ENCODE assay signal across 18 mouse cellular contexts in genomic region chr15:95257131-95257530, GRCm38 (mm10).
DNase-seq lines count a peak whose midpoint lies in the region; ATAC-seq lines count a peak whose summit lies in the region.
"Had no signal": no experiment of that assay in that cellular context is flagged by ENCODE, and none has a peak within 500 bp of the region (broad histone marks: within the 10 kb centered on the region; RNA-seq: fewer than 3 reads in every experiment).

No protein-coding gene starts in this region.

- peaks cover 6% of the 10 kb centered on the region for H3K4me1 ChIP-seq in embryonic facial prominence, embryonic 10.5 days
- H3K4me1 ChIP-seq in limb, embryonic 11.5 days (ENCODE audit: control insufficient read depth, insufficient read depth, low read length) = no peaks in the 10 kb centered on the region
- no peaks in the 10 kb centered on the region for H3K4me1 ChIP-seq in midbrain, embryonic 14.5 days (ENCODE audit: control insufficient read depth, insufficient read depth, low read length)
- H3K4me1 ChIP-seq: forebrain, embryonic 15.5 days; heart, embryonic 10.5 days had no signal

- 67% methylated on average over 9 of the region's 9 CpGs for WGBS in embryonic facial prominence, embryonic 10.5 days
- WGBS in limb, embryonic 11.5 days = 53% methylated on average over 9 of the region's 9 CpGs
- 78% methylated on average over 9 of the region's 9 CpGs for WGBS in midbrain, embryonic 14.5 days

- H3K36me3 ChIP-seq in embryonic facial prominence, embryonic 10.5 days (replicated peaks) = no peaks in the 10 kb centered on the region
- no peaks in the 10 kb centered on the region for H3K36me3 ChIP-seq in limb, embryonic 11.5 days (ENCODE audit: control insufficient read depth, insufficient read depth, low read length)
- H3K36me3 ChIP-seq in midbrain, embryonic 14.5 days (ENCODE audit: control insufficient read depth, insufficient read depth, low read length) = no peaks in the 10 kb centered on the region
- H3K36me3 ChIP-seq: embryonic facial prominence, embryonic 12.5 days; forebrain, embryonic 15.5 days; heart, embryonic 10.5 days; hindbrain, embryonic 12.5 days had no signal

- H3K4me2 ChIP-seq in limb, embryonic 11.5 days (ENCODE audit: low read depth, severe bottlenecking) = no peak overlapping the region
- no peak overlapping the region for H3K4me2 ChIP-seq in midbrain, embryonic 14.5 days (ENCODE audit: low read length)
- H3K4me2 ChIP-seq: embryonic facial prominence, embryonic 12.5 days; forebrain, embryonic 15.5 days; hindbrain, embryonic 12.5 days had no signal

- H3K9me3 ChIP-seq in embryonic facial prominence, embryonic 10.5 days = no peaks in the 10 kb centered on the region
- no peaks in the 10 kb centered on the region for H3K9me3 ChIP-seq in limb, embryonic 11.5 days (ENCODE audit: control insufficient read depth, low read length)
- no peaks in the 10 kb centered on the region for H3K9me3 ChIP-seq in midbrain, embryonic 14.5 days (ENCODE audit: control insufficient read depth, low read length)
- H3K9me3 ChIP-seq: embryonic facial prominence, embryonic 12.5 days; forebrain, embryonic 15.5 days; heart, embryonic 10.5 days; hindbrain, embryonic 12.5 days had no signal

- H3K4me3 ChIP-seq in embryonic facial prominence, embryonic 10.5 days = no peak overlapping the region
- H3K4me3 ChIP-seq in limb, embryonic 11.5 days (ENCODE audit: low read depth, low read length) = no peak overlapping the region
- no peak overlapping the region for H3K4me3 ChIP-seq in midbrain, embryonic 14.5 days (replicated peaks; ENCODE audit: low read depth, low read length)
- H3K4me3 ChIP-seq: embryonic facial prominence, embryonic 12.5 days; forebrain, embryonic 15.5 days; heart, embryonic 10.5 days; hindbrain, embryonic 12.5 days had no signal

- peak; percentile 9 for DNase-seq in embryo, embryonic 11 days
- no peak for DNase-seq in embryo, embryonic 10.5 days (ENCODE audit: low spot score)
- peak; percentile 47 for DNase-seq in brain, adult 2 months (ENCODE audit: low read depth, low spot score)
- DNase-seq in embryonic facial prominence, embryonic 10.5 days (ENCODE audit: low spot score) = peak; percentile 35
- DNase-seq in limb, embryonic 11.5 days (ENCODE audit: low spot score) = peak; percentile 25
- no peak for DNase-seq in midbrain, embryonic 14.5 days
- DNase-seq: adrenal gland, adult 2 months; adrenal gland, postnatal 25 days; cerebellum, adult 11-12 months; gastrocnemius, postnatal 14 days; heart, postnatal 10 days; heart, postnatal 4 days; kidney, adult 18-20 months had no signal

- no peak overlapping the region for H3K9ac ChIP-seq in limb, embryonic 11.5 days (ENCODE audit: low read length)
- no peak overlapping the region for H3K9ac ChIP-seq in midbrain, embryonic 14.5 days (replicated peaks; ENCODE audit: low read length)
- H3K9ac ChIP-seq: embryonic facial prominence, embryonic 12.5 days; forebrain, embryonic 15.5 days; hindbrain, embryonic 12.5 days had no signal

- no peaks in the 10 kb centered on the region for H3K27me3 ChIP-seq in embryonic facial prominence, embryonic 10.5 days (replicated peaks; ENCODE audit: low read depth, poor library complexity, severe bottlenecking)
- H3K27me3 ChIP-seq in limb, embryonic 11.5 days (ENCODE audit: control insufficient read depth, insufficient read depth, low read length) = no peaks in the 10 kb centered on the region
- H3K27me3 ChIP-seq in midbrain, embryonic 14.5 days (ENCODE audit: control insufficient read depth, insufficient read depth, low read length) = no peaks in the 10 kb centered on the region
- H3K27me3 ChIP-seq: embryonic facial prominence, embryonic 12.5 days; forebrain, embryonic 15.5 days; hindbrain, embryonic 12.5 days had no signal

- ATAC-seq in limb, embryonic 11.5 days (ENCODE audit: insufficient number of reproducible peaks, low FRiP score, low TSS enrichment, low read depth) = no peak
- no peak for ATAC-seq in midbrain, embryonic 14.5 days (ENCODE audit: low FRiP score, low TSS enrichment)
- ATAC-seq: forebrain, embryonic 15.5 days; hindbrain, embryonic 16.5 days had no signal

- H3K27ac ChIP-seq in embryonic facial prominence, embryonic 10.5 days (replicated peaks) = no peak overlapping the region
- H3K27ac ChIP-seq in limb, embryonic 11.5 days (replicated peaks; ENCODE audit: low read depth, low read length) = no peak overlapping the region
- no peak overlapping the region for H3K27ac ChIP-seq in midbrain, embryonic 14.5 days (replicated peaks; ENCODE audit: low read depth, low read length)
- H3K27ac ChIP-seq: embryonic facial prominence, embryonic 12.5 days; forebrain, embryonic 15.5 days; heart, embryonic 10.5 days; hindbrain, embryonic 12.5 days had no signal

Comparison
In these comparisons a context has a peak if more than half of its experiments do, and no peak if none do; other contexts are left out.
1. DNase-seq: peak in embryo, embryonic 11 days (single experiment), brain, adult 2 months (single experiment), embryonic facial prominence, embryonic 10.5 days (single experiment) and limb, embryonic 11.5 days (single experiment); none in embryo, embryonic 10.5 days (single experiment) and midbrain, embryonic 14.5 days (single experiment).